Mouse (Mus musculus): ENCODE data around the gene Cd8b1. TPM values are rescaled to one million over a fixed set of nuclear protein-coding genes. Genes with fewer than 3 reads are reported as not detected.

Gene Cd8b1
- total RNA-seq, 2 experiments from 2014 or later, result not detected

GRCm38 (mm10) chr6:71341179-71341578, 18.6 kb downstream of the Cd8b1 start:
- no peak for ATAC-seq (replicated peaks; ENCODE audit: poor library complexity, severe bottlenecking)

GRCm38 (mm10) chr6:71348006-71348405, 25.4 kb downstream of the Cd8b1 start:
- no peak for ATAC-seq (replicated peaks; ENCODE audit: poor library complexity, severe bottlenecking)

GRCm38 (mm10) chr6:71351201-71351600, 28.6 kb downstream of the Cd8b1 start:
- ATAC-seq (replicated peaks; ENCODE audit: poor library complexity, severe bottlenecking), result no peak

- no peak for ATAC-seq (replicated peaks; ENCODE audit: poor library complexity, severe bottlenecking)
Observed at GRCm38 (mm10) chr6:71352201-71352600, 29.6 kb downstream of the Cd8b1 start.

- ATAC-seq (replicated peaks; ENCODE audit: poor library complexity, severe bottlenecking), result no peak
Observed at GRCm38 (mm10) chr6:71352866-71353427, 30.4 kb downstream of the Cd8b1 start.

DNA sequence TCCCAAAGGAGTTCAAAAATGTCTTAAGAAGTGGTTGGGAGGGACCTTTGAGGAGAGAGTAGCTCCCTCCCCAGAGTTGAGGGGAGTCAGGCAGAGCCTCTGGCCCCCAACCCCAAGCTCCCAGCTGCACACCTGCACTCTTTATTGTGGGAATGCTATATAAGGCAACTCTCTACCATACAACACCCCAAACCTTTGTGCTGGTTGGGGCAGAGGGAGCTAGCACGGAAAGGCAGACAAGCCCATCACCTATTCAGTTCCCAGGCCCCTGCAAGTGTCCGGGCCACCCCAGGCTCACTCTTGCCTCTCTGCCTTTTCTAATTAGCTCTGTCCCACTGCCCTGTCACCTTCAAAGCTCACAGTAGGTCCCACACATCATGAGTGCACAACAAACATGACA, 31.1 kb downstream of the Cd8b1 start:
- ATAC-seq (replicated peaks; ENCODE audit: poor library complexity, severe bottlenecking), result no peak

DNA sequence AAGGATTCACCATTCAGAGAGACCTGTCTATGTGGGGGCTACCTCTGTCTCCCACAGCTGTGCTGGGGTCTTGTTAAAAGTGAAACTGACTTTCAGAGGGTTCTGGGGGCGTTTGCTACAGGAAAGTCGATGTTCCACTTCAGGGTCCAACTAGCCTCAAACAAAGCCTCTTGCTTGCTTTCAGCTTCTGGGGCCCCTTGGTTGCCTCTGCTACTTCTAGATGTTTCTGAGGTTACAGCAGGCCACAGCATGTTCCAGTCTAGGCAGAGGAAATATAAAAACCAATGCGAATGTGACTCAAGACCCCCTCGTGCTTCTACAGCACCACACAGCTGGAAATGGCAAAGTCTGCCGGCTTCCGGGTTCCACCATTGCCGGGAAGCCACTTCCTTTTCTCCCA, 34.9 kb downstream of the Cd8b1 start:
- no peak for ATAC-seq (replicated peaks; ENCODE audit: poor library complexity, severe bottlenecking)

DNA sequence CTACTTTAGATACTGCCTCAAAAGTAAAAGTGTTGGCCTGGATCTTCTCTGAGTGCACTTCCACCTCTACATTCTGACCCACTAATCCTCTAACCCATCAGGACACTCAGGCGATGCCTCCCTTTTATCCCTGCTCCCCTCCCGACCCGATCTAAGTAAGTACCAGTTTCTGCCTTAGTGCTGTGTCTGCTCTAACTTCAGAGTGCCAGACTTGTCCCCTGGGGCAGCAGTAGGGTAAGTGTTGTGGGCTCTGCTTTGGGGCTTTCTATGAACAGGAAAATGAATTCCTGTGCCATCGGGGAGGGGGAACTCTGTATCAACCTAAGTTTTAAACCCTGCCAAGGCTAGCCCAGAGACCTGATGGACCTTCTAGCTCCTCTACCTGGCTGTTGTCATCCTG, 37.6 kb downstream of the Cd8b1 start:
- ATAC-seq (replicated peaks; ENCODE audit: poor library complexity, severe bottlenecking), result no peak

GRCm38 (mm10) chr6:71360751-71361150, 38.2 kb downstream of the Cd8b1 start:
- ATAC-seq (replicated peaks; ENCODE audit: poor library complexity, severe bottlenecking), result no peak

- no peak for ATAC-seq (replicated peaks; ENCODE audit: poor library complexity, severe bottlenecking)
Observed at GRCm38 (mm10) chr6:71361156-71361670, 38.6 kb downstream of the Cd8b1 start.

DNA sequence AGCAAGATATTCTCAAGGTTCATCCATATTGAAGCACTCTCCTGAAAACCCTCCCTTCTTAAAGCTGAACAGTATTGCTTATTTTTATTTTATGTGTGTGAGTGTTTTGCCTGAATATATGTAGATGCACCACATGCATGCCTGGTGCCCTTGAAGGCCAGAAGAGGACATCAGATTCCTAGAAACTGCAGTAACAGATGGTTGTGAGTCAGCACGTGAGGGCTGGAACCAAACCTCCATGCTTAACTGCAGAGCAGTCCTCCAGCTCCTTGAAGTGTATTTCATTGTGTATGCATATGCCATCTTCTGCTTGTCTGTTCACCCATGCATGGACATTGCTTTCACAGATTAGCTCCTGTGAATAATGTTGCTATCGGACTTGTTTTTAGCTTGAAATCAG, 41.4 kb downstream of the Cd8b1 start:
- no peak for ATAC-seq (replicated peaks; ENCODE audit: poor library complexity, severe bottlenecking)

DNA sequence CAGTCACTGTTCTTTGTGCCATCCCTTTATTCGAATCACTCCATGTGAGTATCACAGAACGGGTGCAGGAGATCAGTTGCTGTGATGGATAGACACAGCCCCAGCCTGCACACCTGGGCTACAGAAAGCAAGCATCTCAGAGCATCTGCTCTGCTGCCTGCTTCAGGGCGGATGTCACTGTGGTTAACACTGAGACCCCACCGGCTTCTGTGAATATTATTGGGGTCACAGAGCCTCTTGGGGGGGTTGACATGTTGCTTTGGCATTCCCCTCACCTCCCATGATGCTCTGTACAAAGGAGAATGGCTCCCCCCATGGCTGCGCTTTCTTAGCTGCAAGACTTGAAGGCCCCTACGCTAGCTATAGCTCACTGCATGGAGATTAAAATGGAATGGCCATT, 46.8 kb downstream of the Cd8b1 start:
- no peak for ATAC-seq (replicated peaks; ENCODE audit: poor library complexity, severe bottlenecking)

GRCm38 (mm10) chr6:71371085-71371605, 48.6 kb downstream of the Cd8b1 start:
- ATAC-seq (replicated peaks; ENCODE audit: poor library complexity, severe bottlenecking), result no peak

- no peak for ATAC-seq (replicated peaks; ENCODE audit: poor library complexity, severe bottlenecking)
Observed at GRCm38 (mm10) chr6:71372041-71372720, 49.6 kb downstream of the Cd8b1 start.

GRCm38 (mm10) chr6:71373249-71373775, 50.7 kb downstream of the Cd8b1 start, which contains the start of gene Cd8a:
Gene Cd8a, plus strand, starts transcription at chr6:71373427.
- no peak for ATAC-seq (replicated peaks; ENCODE audit: poor library complexity, severe bottlenecking)

- ATAC-seq (replicated peaks; ENCODE audit: poor library complexity, severe bottlenecking), result no peak
Observed at GRCm38 (mm10) chr6:71374311-71374829, 51.8 kb downstream of the Cd8b1 start.

DNA sequence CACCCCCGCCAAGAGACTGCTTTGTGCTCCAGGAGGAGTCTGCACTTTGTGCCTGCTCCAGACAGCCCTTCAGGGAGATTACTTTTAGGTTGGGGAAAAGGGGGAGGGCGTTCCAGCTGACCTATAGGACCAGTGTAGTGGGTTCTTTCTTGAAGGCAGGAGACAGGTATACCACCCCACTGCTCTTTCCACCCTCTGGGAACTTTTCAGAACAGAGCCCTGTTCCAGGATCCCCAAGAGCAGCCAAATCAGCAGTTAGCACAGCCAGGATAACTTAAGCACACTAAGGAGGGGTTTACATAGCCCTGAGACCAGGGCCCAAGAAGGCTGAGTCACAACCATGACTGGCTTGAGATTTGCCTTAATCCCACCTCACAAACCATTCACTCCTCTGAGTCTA, 52.3 kb downstream of the Cd8b1 start:
- ATAC-seq (replicated peaks; ENCODE audit: poor library complexity, severe bottlenecking), result no peak

- ATAC-seq (replicated peaks; ENCODE audit: poor library complexity, severe bottlenecking), result no peak
Observed at GRCm38 (mm10) chr6:71376711-71377110, 54.1 kb downstream of the Cd8b1 start.

GRCm38 (mm10) chr6:71381654-71382053, 59.1 kb downstream of the Cd8b1 start:
- ATAC-seq (replicated peaks; ENCODE audit: poor library complexity, severe bottlenecking), result no peak
